Mouse (Mus musculus) megakaryocyte-erythroid progenitor cell, adult 5-6 weeks (primary cell): ENCODE results near the gene Pln. TPM values are rescaled to one million over a fixed set of nuclear protein-coding genes. Genes with fewer than 3 reads are reported as not detected.

Experiments used
- ATAC-seq: replicated peaks from 2 replicates; pipeline ENCODE4 v1.8.0; 2016; ENCODE audit warnings: mild to moderate bottlenecking, inconsistent platforms; ENCODE audit not compliant: severe bottlenecking, poor library complexity, low FRiP score, low TSS enrichment
- total RNA-seq, 2 experiments: library from RNA; stranded (forward) in 1 of 2; stranded (reverse) in 1 of 2; fragments of 200-1000, 215-1000 nt in 1 of 2; fragments of >200 nt in 1 of 2; fragmentation: Nextera tagmentation in 1 of 2; gene quantifications; 2 replicates each; pipeline ENCODE4 v1.2.3; 2014 to 2017

The Pln gene
- total RNA-seq (2014; fragmentation: Nextera tagmentation): not detected in 2 replicates
- 0.46 and 0.56 TPM in 2 replicates for total RNA-seq (2017)

DNA sequence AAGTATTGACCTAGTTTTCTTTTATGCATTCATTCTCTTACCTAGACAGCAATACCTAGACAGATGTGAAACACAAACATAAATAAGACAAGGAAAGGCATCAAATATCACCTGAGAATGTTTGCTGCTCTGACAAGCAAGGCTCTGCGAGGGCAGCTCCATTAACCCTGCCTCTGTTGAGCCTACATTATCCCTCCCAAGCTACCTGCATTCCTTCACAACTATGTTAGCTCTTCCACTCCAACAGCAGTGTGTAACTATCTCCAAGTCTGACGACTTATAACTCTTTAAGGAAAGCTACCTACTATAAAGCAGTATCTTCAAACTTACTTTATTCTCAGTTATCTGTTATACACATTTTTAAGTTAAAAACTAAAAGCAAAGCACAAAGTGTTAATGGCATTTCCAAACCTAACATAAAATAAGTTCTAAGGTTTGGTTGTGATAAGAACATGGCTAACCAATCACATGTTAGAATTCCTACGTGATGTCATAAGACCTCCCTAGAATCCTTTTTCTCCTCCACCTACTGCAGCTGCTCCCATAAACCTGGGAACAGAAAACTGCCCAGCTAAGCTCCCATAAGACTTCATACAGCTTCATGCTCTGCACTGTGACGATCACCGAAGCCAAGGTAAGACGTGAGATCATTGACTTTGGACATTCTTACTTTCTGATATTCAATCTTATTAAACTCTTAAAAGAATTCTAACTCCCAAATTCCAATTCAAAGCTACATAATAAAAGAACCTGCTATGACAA is at the start of gene Pln:
Gene Pln, plus strand, starts transcription at position 506 of the 762 bp plus-strand sequence.
- ATAC-seq: no peak

DNA sequence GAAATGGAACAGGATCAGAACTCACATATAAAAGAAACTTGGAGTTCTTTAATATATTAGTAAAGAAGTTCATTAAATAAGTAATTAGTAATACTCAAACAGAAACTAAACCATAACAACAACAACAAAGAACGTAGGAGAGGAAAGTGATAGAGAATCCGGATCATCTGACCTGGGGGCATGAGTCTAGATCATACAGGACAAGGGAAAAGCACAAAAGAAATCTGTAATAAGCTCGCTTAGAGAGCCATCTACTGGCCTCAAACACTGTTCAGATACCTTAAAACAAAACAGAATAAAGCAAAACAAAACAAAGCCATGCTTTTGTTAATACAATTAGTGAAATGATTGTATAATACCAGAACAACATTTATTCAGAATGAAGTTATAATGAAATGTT is 31.6 kb upstream of the Pln start:
- ATAC-seq: no peak

DNA sequence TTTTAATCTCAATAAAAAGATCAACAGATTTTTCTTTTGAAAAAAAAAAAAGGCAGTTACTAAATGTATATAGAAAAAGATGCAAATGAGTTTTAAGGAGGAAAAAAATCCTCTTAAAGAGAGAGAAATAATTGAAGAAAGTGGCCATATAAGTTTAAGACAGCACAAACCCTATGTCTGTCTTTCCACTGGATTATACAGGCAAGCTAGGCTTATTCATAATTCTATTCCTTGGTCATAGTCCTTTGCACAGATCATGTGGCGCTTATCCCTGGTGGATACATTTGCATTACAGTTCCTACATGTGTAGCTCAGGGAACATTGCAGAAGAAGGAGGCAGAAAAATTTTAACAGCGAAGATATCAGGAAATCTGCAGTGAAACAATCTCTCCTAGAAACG is 30.8 kb upstream of the Pln start:
- no peak for ATAC-seq

DNA sequence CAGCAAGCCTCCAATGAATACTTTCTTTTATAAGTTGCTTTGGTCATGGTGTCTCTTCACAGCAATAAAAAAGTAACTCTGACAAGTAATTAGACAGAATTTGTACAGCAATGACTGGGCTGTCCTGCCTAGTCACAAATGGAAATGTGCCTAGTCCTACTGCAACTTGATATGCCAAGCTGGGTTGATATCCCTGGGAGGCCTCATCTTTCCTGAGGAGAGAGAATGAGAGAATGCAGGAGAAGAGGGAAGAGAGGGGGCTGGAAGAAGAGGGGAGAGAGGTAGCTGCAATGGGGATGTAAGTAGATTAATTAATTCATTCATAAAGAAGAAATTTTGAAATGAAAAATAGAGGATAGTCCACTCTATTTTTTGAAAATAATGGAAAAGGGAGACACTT is 14.1 kb upstream of the Pln start:
- no peak for ATAC-seq

DNA sequence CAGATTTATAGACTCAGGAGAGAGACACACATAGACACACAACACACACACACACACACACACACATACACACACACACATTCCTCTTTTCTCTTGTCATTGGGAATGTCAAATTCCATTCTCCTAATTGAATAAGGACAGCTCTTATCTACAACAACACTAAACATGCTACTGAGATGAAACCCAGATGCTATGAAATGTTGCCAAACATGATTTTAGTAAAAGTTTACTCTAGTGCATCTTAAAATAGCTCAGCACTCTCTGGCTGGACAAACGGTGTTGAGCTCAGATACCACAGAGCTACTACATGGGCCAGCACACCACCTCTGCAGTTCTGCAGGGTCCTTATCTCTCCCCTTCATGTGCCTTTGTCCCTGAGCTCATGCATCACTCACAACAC is 12.8 kb upstream of the Pln start:
- peak; percentile 100 for ATAC-seq

DNA sequence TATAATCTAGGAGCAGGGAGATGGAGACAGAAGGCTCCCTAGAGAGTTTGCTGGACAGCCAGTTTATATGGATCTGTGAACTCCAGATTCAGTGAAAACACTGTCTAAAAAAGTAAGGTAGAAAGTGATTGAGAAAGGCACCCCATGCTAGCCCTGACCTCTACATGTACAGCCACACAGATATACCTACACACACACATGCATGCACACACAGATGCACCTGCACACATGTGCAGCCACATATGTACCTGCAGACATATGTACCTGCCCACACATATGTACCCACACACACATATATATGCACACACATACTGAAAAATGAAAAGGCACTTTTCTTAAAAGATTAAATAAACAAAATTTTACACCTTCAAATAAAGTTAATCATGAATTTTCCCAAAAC is 11.1 kb upstream of the Pln start:
- no peak for ATAC-seq

DNA sequence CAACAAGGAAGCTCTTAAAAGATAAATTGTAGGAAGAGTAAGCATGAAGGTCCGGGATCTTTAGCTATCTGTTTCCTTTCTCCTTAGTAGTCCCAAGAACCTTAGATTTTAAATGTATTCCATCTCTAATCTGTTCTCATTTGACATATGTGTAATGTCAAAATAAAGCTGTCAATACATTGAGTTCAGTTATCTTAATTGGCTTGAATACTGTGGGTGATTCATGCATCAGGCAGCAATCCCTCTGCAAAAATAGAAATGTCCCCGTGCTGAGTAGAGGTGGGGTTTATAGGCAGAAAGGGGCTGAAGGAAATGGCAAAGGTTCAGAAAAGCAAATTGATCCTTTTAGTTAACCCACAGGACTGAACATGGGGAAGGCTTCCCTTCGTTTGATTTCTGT is 8.2 kb upstream of the Pln start:
- ATAC-seq: no peak

DNA sequence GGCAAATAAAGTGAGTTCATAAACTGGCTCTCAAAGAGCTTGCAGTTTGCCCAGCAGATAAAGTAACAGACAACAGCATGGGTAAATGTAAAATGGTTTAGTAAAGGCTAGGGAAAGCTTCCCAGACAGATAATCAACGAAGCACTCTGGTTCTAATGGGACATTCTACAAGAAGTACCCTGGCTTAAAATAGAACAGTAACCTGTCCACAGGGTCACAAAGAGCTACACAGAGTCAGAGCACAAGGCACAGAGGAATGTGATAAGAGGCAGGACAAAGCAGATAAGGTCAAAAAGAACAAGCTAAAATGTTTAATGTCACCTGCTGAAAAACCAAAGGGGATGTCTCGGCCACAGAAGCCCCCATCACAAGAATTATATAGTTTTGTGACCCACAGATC is 4.7 kb upstream of the Pln start:
- ATAC-seq: no peak

DNA sequence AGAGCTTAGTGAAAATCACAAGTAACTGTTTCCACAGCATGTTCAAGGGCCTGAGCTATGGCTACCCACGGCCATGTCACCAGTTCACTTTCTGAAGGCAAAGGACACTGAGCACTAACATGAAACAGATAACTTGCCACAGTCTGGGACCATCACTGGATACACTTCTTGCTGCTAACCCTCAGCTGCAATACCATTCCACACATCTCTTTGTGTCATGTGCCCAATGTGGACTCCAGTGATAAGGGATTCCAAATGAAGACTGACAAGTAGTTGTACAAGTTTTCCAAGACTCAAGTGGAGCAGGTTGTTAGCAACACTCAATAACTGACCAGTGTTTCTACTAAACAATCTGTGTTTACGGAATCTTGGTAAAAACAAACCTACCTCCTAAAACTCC is 2.2 kb upstream of the Pln start:
- peak; percentile 86 for ATAC-seq

DNA sequence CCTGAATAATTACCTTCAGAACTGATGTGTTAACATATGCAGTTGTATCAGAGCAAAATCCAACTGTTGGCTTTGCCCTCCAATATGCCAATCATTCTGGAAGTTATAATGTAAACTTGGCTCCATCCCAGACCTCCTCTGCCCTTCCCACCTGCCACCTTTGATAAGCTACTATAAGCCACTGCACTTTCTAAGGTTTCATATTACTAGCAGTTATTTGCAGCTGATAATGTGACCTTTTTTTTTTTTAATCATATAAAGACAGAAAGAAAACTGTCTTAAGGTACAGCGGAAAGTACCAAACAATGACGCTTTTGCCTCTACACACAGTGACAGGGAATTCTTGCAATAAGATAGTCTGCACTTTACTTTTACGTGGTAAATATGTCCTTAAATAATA is 1.5 kb upstream of the Pln start:
- peak; percentile 81 for ATAC-seq

DNA sequence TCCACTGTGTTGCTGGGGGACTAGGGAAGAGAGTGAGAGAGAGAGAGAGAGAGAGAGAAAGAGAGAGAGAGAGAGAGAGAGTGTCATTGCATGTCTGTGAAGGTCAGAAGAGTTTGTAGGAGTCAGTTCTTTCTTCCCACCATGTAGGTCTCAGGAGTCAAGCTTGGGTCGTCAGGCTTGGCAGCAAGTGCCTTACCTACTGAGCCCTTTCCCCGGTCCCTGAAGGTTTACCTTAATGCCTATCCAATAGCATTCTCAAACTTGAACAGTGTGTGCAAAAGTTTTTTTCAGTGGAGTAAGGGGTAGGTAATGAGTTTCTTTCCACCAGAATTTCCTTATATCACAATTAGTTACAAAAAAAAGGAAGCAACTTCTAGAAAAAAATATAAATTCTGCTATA is 1.6 kb downstream of the Pln start:
- no peak for ATAC-seq

DNA sequence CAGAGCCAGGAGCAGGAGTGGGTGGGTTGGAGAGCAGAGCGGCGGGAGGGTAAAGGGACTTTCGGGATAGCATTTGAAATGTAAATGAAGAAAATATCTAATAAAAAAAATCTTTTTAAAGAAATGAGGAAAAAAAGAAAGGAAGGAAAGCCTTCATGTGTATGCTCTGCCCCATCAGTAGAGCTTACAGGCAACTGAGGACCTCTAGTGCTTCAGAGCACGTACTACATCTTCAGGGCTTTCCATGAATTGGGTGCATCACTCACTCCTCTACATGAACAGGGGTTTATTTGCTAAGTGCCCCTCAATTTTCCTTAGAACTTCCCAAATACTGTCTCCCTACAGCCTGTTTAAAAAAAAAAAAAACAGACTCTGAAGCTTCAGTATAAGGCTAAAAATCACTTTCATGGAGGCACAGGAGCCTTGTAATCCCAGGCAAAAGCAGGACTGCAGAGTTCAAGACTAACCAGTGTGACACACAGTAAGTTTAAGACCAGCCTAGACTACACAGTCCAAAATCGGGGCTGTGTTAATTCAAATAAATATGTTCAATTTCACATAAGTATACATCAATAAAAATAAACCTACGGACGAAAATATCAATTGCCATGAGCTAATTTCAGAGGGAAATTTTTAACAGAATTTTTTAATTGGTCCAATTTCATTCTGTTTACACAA is 4.0 kb downstream of the Pln start:
- ATAC-seq: peak; percentile 79

DNA sequence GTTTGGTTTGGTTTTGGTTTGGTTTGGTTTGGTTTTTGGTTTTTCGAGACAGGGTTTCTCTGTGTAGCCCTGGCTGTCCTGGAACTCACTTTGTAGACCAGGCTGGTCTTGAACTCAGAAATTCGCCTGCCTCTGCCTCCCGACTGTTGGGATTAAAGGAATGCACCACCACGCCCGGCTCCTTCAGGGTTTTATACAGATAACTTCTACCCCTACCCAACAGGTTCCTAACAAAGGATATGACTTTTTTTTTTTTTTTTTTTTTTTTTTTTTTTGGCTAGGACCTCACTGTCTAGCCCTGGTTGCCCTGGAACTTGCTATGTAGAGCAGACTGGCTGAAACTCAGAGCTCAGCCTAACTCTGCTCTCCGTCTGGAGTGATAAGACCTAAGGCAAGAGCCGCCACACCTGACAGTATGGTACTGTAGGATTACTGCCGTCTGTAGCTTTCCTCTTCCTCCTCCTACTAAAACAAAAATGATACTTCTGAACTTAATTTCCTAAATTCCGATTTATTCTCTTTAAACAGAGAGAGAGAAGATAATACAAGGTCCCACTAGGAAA is 4.8 kb downstream of the Pln start:
- ATAC-seq: peak; percentile 89

DNA sequence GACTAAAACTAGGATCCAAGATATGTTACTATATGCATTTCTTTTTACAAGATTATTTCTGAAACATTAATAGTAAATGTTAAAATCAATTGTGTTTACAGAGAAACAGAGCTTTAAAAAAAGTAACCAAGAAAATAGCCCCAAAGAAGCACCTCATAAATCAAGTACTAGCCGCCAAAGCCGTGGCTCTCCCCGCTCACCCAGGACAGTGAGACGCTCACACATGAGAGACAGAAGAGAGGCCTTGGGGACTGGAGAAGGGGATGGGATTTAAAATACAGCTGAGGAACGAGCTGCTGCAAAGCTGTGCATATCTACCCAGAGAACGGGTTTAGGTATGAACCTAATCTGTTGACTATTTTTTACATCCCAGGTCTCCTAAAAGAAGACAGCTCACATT is 5.9 kb downstream of the Pln start:
- no peak for ATAC-seq

DNA sequence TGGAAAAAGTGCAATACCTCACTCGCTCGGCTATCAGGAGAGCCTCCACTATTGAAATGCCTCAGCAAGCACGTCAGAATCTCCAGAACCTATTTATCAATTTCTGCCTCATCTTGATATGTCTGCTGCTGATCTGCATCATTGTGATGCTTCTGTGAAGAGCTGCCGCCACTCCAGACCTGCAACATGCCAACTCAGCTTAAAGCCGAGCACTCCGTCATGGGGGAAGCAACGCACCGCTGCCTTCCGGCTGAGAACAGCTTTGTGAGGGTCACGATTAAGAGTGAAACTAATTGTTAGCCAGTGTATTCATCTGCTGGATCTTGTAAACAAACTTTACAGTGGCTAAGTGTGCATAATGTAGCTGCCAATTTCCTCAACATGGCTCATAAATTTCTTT is 6.4 kb downstream of the Pln start:
- no peak for ATAC-seq

DNA sequence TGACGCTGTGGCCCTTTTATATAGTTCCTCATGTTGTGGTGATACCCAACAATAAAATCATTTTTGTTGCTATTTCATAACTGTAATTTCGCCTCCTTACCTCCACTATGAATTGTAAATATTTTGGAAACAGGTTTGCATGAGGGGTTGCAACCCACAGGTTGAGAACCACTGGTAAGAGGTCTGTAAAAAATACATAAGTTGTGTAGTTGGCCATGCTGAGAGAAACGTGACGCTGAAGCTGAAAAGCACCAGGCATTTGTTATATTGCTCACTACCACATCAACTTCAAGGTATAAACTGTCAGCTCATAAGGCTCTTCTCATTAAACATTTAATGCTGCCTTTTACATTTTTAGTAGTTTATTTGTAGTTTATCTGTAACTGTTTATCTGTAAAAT is 8.0 kb downstream of the Pln start:
- no peak for ATAC-seq

DNA sequence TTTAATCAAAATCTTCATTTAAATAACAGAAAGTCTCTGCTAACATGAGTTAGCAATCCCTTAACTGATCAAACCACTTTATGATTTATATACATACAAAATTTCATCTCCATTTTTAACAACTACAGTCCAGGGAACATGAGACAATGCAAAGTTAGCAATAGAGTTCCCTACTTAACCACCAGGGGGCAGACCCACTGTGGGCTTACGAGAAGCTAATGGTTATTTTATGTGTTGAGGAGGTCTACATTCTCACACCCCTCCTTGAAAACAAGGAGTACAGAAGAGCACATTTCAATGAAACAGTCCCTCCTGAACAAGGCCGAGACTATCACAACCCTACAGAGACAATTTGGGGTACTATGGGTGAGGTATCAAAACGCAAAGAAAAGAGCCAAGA is 9.0 kb downstream of the Pln start:
- ATAC-seq: 0 out of 2 replicates have a peak, but pooled peaks have one; percentile 36

DNA sequence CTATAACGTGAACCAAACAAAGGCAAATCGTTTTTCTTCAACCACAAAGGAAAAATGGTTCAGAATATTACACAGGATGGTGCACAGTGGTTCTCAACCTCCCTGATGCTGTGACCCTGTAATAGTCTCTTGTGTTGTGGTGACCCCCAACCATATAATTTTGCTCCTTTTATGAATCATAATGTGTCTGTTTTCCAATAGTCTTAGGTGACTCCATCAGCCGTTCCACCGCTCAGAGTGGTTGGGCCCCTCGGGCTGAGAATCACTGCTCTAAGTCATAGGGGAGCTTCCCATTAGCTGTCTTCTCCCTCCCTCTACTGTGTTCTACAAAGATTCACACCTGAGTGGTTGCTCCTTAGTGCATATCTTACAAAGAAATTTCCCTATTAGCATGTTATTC is 9.4 kb downstream of the Pln start:
- no peak for ATAC-seq

DNA sequence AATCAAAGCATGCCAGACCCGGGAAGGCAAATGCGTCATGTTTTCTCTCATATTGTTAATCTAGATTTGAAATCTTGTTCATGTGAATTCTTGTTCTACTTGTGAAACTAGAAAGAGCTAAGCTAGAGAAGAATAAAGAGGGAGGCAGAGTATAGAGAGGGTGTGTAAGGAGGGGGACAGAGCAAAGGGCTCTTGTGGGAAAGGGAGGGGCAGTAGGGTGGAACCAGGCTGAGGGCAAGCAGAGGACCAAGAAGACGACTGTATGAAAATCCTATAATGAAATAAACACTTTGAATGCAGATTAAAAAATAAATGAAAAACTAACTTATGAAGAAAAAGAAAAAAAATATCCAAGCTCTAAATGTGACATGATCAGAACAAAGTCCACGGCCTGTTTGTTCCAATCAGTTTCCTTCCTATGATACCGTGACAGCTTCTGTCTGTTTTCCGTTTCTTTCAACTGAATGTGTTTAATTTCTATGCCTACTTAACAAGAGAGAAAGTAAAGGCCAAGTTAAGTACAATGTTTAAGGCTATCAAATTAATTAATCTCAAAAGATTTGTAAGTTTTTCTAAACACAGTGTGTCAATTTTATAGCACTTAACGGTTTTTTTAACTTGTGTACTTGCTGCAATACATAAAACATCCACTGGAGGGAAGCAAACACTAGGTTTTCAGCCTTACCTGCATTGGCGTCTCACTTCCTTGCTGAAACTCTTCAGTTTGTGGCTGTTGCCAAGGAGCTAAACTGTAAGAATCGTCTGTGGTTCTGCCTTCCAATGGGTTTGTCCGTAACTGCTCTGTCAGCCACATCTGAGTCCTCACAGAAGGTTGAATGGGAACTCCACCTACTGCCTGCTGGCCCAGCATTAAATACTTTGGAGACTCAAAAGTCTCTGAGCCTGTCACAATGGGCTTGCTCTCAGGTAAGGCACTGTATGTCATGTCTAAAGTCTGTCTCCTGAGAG is 10.6 kb downstream of the Pln start:
- ATAC-seq: peak; percentile 93

DNA sequence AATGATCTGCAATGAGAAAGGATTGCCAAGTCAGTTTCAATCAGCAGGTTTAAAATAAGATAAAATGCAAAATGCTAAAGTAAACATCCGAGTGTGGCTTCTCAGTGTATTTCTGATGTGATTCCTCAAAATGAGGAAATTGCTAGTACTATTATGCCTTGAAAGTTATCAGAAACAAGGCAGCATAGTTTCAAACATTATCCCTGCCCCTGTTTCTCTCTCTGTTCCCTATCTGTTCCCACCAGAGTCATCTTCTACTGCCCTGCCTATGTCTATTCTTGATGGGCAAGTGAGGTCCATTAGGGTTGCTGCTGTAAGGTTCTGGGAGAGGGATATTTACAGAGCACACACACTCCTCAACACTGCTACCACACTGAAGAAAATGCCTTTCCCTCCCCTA is 11.8 kb downstream of the Pln start:
- peak; percentile 57 for ATAC-seq
